Mouse (Mus musculus) intestine, embryonic 16.5 days (tissue): ENCODE data around the gene Dpm1. TPM values are rescaled to one million over a fixed set of nuclear protein-coding genes. Genes with fewer than 3 reads are reported as not detected.
A peak's percentile ranks its signal among the peaks of the same experiment; 100 is the strongest.

Experiments used
- ATAC-seq: fragments of 200-750 bp; cut with Nextera tagmentation; 2 replicates; pipeline ENCODE4 v1.8.0; 2017; ENCODE audit warnings: moderate TSS enrichment, moderate library complexity
- H3K27ac ChIP-seq: fragments of 300-500 bp; sonication (generic); 2 replicates; pipeline ENCODE4 v1.5.1; 2014; ENCODE audit warnings: mild to moderate bottlenecking, low read length
- H3K27me3 ChIP-seq: fragments of 300-500 bp; sonication (generic); replicated peaks from 2 replicates; pipeline ENCODE4 v1.6.1; 2014; ENCODE audit warnings: low read length, control low read depth, mixed read lengths; ENCODE audit not compliant: control insufficient read depth, insufficient read depth
- H3K36me3 ChIP-seq: fragments of 300-500 bp; sonication (generic); 2 replicates; pipeline ENCODE4 v1.6.1; 2014; ENCODE audit warnings: low read length, control low read depth; ENCODE audit not compliant: control insufficient read depth, insufficient read depth
- H3K4me1 ChIP-seq: fragments of 300-500 bp; sonication (generic); 2 replicates; pipeline ENCODE4 v1.6.1; 2014; ENCODE audit warnings: low read length, control low read depth, mixed read lengths; ENCODE audit not compliant: control insufficient read depth, insufficient read depth
- H3K4me2 ChIP-seq: fragments of 300-500 bp; sonication (generic); 2 replicates; pipeline ENCODE4 v1.6.1; 2014; ENCODE audit warnings: low read depth, low read length, control low read depth
- H3K4me3 ChIP-seq: fragments of 300-500 bp; sonication (generic); 2 replicates; pipeline ENCODE4 v1.5.1; 2014; ENCODE audit warnings: mild to moderate bottlenecking, low read length
- H3K9ac ChIP-seq: fragments of 300-500 bp; sonication (generic); 2 replicates; pipeline ENCODE4 v1.6.1; 2014; ENCODE audit warnings: low read depth, low read length
- H3K9me3 ChIP-seq: fragments of 300-500 bp; sonication (generic); 2 replicates; pipeline ENCODE4 v1.6.1; 2016; ENCODE audit warnings: low read length, control low read depth; ENCODE audit not compliant: control insufficient read depth
- WGBS: fragments of 180-500 bp; shearing (Covaris S2); extraction: QIAGEN DNeasy Blood & Tissue Kit; methylation state at CpG from one replicate; pipeline ENCODE4 v1.1.7; 2014; 5-methylcytosine and 5-hydroxymethylcytosine counted together
- polyA plus RNA-seq: library from polyadenylated mRNA; unstranded; fragments of >200 nt; fragmentation: Nextera tagmentation; extraction: Ambion mirVana; gene quantifications from 2 replicates; pipeline ENCODE4 v1.2.1, GENCODE M21; 2015

The Dpm1 gene
- polyA plus RNA-seq, result 84.8 and 99.3 TPM in 2 replicates

GRCm38 (mm10) chr2:168230026-168230728 lies at the start of gene Dpm1, which contains the start of the genes Gm20716 and Mocs3:
Gene Dpm1, minus strand, starts transcription at chr2:168230591.
Gene Gm20716, minus strand, starts transcription at chr2:168230364.
Gene Mocs3, plus strand, starts transcription at chr2:168230622.
- peak within 1 kb of the TSS; percentile 94 for H3K9ac ChIP-seq
- peak within 1 kb of the TSS; percentile 85 for H3K4me3 ChIP-seq
- peak; percentile 88 for ATAC-seq
- peak within 1 kb of the TSS; percentile 83 for H3K27ac ChIP-seq
- H3K4me1 ChIP-seq, result peaks cover 30% of the 10 kb centered on the region
- H3K36me3 ChIP-seq, result 0 out of 2 replicates have a peak, but pooled peaks cover 8% of the 10 kb centered on the region
- H3K27me3 ChIP-seq, result no peaks in the 10 kb centered on the region
- no peaks in the 10 kb centered on the region for H3K9me3 ChIP-seq
- under 1% methylated on average over 66 of the region's 73 CpGs for WGBS
- H3K4me2 ChIP-seq, result peak within 1 kb of the TSS; percentile 98

- Histone ChIP-seq H3K27ac (no peak overlapping the region), H3K4me3 (no peak overlapping the region), H3K4me1 (no peaks in the 10 kb centered on the region), H3K4me2 (no peak overlapping the region), H3K36me3 (no peaks in the 10 kb centered on the region), H3K9me3 (no peaks in the 10 kb centered on the region), H3K9ac (no peak overlapping the region), H3K27me3 (peaks cover 17% of the 10 kb centered on the region)
- WGBS, result 11% methylated on average over 11 of the region's 11 CpGs
- 0 out of 2 replicates have a peak, but pooled peaks have one; percentile 13 for ATAC-seq
These were observed 44.1 kb upstream of the Dpm1 start for GRCm38 (mm10) chr2:168274374-168274935.

- Histone ChIP-seq H3K27me3 (0 out of 2 replicates have a peak, but pooled peaks cover 9% of the 10 kb centered on the region), H3K9ac (no peak overlapping the region), H3K9me3 (no peaks in the 10 kb centered on the region), H3K4me1 (no peaks in the 10 kb centered on the region), H3K27ac (no peak overlapping the region), H3K4me2 (no peak overlapping the region), H3K4me3 (no peak overlapping the region), H3K36me3 (no peaks in the 10 kb centered on the region)
- 43% methylated on average over 9 of the region's 9 CpGs for WGBS
- no peak for ATAC-seq
These were observed 43.0 kb upstream of the Dpm1 start for GRCm38 (mm10) chr2:168273387-168273786.

- peak overlapping the region; percentile 10 for H3K4me3 ChIP-seq
- no peaks in the 10 kb centered on the region for H3K4me1 ChIP-seq
- no peak overlapping the region for H3K27ac ChIP-seq
- WGBS, result 35% methylated on average over 7 of the region's 7 CpGs
- no peaks in the 10 kb centered on the region for H3K36me3 ChIP-seq
- 0 out of 2 replicates have a peak overlapping the region, but pooled peaks have one; percentile 10 for H3K4me2 ChIP-seq
- H3K27me3 ChIP-seq, result no peaks in the 10 kb centered on the region; the same call in 1 of the 2 replicates
- ATAC-seq, result no peak
- no peak overlapping the region for H3K9ac ChIP-seq
- H3K9me3 ChIP-seq, result no peaks in the 10 kb centered on the region
These were observed 37.6 kb upstream of the Dpm1 start for GRCm38 (mm10) chr2:168268033-168268432.

GRCm38 (mm10) chr2:168260900-168261299 lies 30.5 kb upstream of the Dpm1 start:
- 88% methylated on average over 10 of the region's 10 CpGs for WGBS
- Histone ChIP-seq H3K27ac (no peak overlapping the region), H3K9ac (no peak overlapping the region), H3K4me3 (no peak overlapping the region), H3K9me3 (no peaks in the 10 kb centered on the region), H3K4me2 (no peak overlapping the region), H3K4me1 (no peaks in the 10 kb centered on the region), H3K27me3 (no peaks in the 10 kb centered on the region; the same call in 1 of the 2 replicates), H3K36me3 (no peaks in the 10 kb centered on the region)
- ATAC-seq, result no peak

GRCm38 (mm10) chr2:168260124-168260523 lies 29.7 kb upstream of the Dpm1 start:
- Histone ChIP-seq H3K36me3 (no peaks in the 10 kb centered on the region), H3K4me1 (no peaks in the 10 kb centered on the region), H3K27me3 (no peaks in the 10 kb centered on the region; the same call in 1 of the 2 replicates), H3K9ac (no peak overlapping the region), H3K4me2 (no peak overlapping the region), H3K4me3 (no peak overlapping the region), H3K27ac (no peak overlapping the region), H3K9me3 (no peaks in the 10 kb centered on the region)
- no peak for ATAC-seq
- 76% methylated on average over 3 of the region's 3 CpGs for WGBS

- ATAC-seq, result no peak
- WGBS, result 88% methylated on average over 8 of the region's 8 CpGs
These were observed 28.7 kb upstream of the Dpm1 start for GRCm38 (mm10) chr2:168259046-168259445.

GRCm38 (mm10) chr2:168257188-168257587 lies 26.8 kb upstream of the Dpm1 start:
- no peaks in the 10 kb centered on the region for H3K27me3 ChIP-seq
- ATAC-seq, result no peak
- H3K4me3 ChIP-seq, result no peak overlapping the region
- H3K27ac ChIP-seq, result no peak overlapping the region
- no peaks in the 10 kb centered on the region for H3K36me3 ChIP-seq
- 87% methylated on average over 4 of the region's 4 CpGs for WGBS
- H3K9me3 ChIP-seq, result no peaks in the 10 kb centered on the region
- no peak overlapping the region for H3K9ac ChIP-seq
- no peaks in the 10 kb centered on the region for H3K4me1 ChIP-seq
- H3K4me2 ChIP-seq, result no peak overlapping the region

More at GRCm38 (mm10) chr2:168259046-168259445, 28.7 kb upstream of the Dpm1 start:
- Histone ChIP-seq H3K4me1 (no peaks in the 10 kb centered on the region), H3K4me3 (no peak overlapping the region), H3K9ac (no peak overlapping the region), H3K9me3 (no peaks in the 10 kb centered on the region), H3K4me2 (no peak overlapping the region), H3K27ac (no peak overlapping the region), H3K36me3 (no peaks in the 10 kb centered on the region), H3K27me3 (no peaks in the 10 kb centered on the region; the same call in 1 of the 2 replicates)

- WGBS, result 48% methylated on average over 3 of the region's 3 CpGs
- ATAC-seq, result no peak
- Histone ChIP-seq H3K9ac (no peak overlapping the region), H3K4me2 (no peak overlapping the region), H3K27me3 (no peaks in the 10 kb centered on the region), H3K4me3 (no peak overlapping the region), H3K36me3 (no peaks in the 10 kb centered on the region), H3K27ac (no peak overlapping the region), H3K9me3 (no peaks in the 10 kb centered on the region), H3K4me1 (no peaks in the 10 kb centered on the region)
These were observed 26.1 kb upstream of the Dpm1 start for GRCm38 (mm10) chr2:168256506-168256905.
